Mouse (Mus musculus): ENCODE measurements around the gene Gm38431. TPM values are rescaled to one million over a fixed set of nuclear protein-coding genes. Genes with fewer than 3 reads are reported as not detected.
"Not testable (repeated sequence)": the region's sequence is repeated elsewhere in the genome, so short reads cannot be mapped to it uniquely, and the experiment has no call there.

Gene Gm38431
- polyA plus RNA-seq, 1 experiment from 2014 or later, result 3.1 TPM

- H3K4me1 ChIP-seq (ENCODE audit: control insufficient read depth, insufficient read depth, low read length), result peaks cover 6% of the 10 kb centered on the region; the same call in 1 of the 2 replicates
- no peak overlapping the region for H3K27ac ChIP-seq (ENCODE audit: low read depth, low read length)
- peak overlapping the region; percentile 70 for H3K4me3 ChIP-seq (ENCODE audit: low read length)
- 10% methylated on average over 4 of the region's 4 CpGs for WGBS
- peak overlapping the region; percentile 82 for H3K9ac ChIP-seq (ENCODE audit: low read depth, low read length)
- ATAC-seq (ENCODE audit: low FRiP score, low TSS enrichment), result peak; percentile 24
- peak overlapping the region; percentile 63 for H3K4me2 ChIP-seq (replicated peaks; ENCODE audit: low read depth, low read length)
- peaks cover 40% of the 10 kb centered on the region for H3K36me3 ChIP-seq (ENCODE audit: control insufficient read depth, insufficient read depth, low read length)
- H3K9me3 ChIP-seq (ENCODE audit: control insufficient read depth, low read length), result no peaks in the 10 kb centered on the region
- H3K27me3 ChIP-seq (ENCODE audit: control insufficient read depth, insufficient read depth, low read length), result no peaks in the 10 kb centered on the region
These were observed 19.2 kb downstream of the Gm38431 start for GRCm38 (mm10) chr9:21072641-21073040.

- H3K36me3 ChIP-seq (ENCODE audit: control insufficient read depth, insufficient read depth, low read length), result peaks cover 49% of the 10 kb centered on the region
These were observed 24.7 kb downstream of the Gm38431 start, which contains the start of gene Zglp1 for GRCm38 (mm10) chr9:21067006-21067684. TSS of gene Zglp1 (minus strand) at chr9:21067093.

GRCm38 (mm10) chr9:21062928-21063327, 28.9 kb downstream of the Gm38431 start:
- Histone ChIP-seq H3K4me2 (replicated peaks; ENCODE audit: low read depth, low read length) (no peak overlapping the region), H3K9me3 (ENCODE audit: control insufficient read depth, low read length) (no peaks in the 10 kb centered on the region), H3K9ac (ENCODE audit: low read depth, low read length) (no peak overlapping the region), H3K27ac (ENCODE audit: low read depth, low read length) (no peak overlapping the region), H3K27me3 (ENCODE audit: control insufficient read depth, insufficient read depth, low read length) (no peaks in the 10 kb centered on the region), H3K36me3 (ENCODE audit: control insufficient read depth, insufficient read depth, low read length) (peaks cover 38% of the 10 kb centered on the region), H3K4me1 (ENCODE audit: control insufficient read depth, insufficient read depth, low read length) (no peaks in the 10 kb centered on the region), H3K4me3 (ENCODE audit: low read length) (no peak overlapping the region)
- ATAC-seq (ENCODE audit: low FRiP score, low TSS enrichment), result no peak
- 85% methylated on average over 2 of the region's 2 CpGs for WGBS

More at GRCm38 (mm10) chr9:21067006-21067684, 24.7 kb downstream of the Gm38431 start, which contains the start of gene Zglp1:
- H3K27ac ChIP-seq (ENCODE audit: low read depth, low read length), result no peak within 1 kb of the TSS
- peaks cover 2% of the 10 kb centered on the region; the same call in 1 of the 2 replicates for H3K4me1 ChIP-seq (ENCODE audit: control insufficient read depth, insufficient read depth, low read length)
- no peak for ATAC-seq (ENCODE audit: low FRiP score, low TSS enrichment)
- no peaks in the 10 kb centered on the region for H3K9me3 ChIP-seq (ENCODE audit: control insufficient read depth, low read length)
- no peak within 1 kb of the TSS for H3K9ac ChIP-seq (ENCODE audit: low read depth, low read length)
- 86% methylated on average over 26 of the region's 27 CpGs for WGBS
- H3K4me2 ChIP-seq (replicated peaks; ENCODE audit: low read depth, low read length), result no peak within 1 kb of the TSS
- no peaks in the 10 kb centered on the region for H3K27me3 ChIP-seq (ENCODE audit: control insufficient read depth, insufficient read depth, low read length)
- no peak within 1 kb of the TSS for H3K4me3 ChIP-seq (ENCODE audit: low read length)

- Histone ChIP-seq H3K9me3 (ENCODE audit: control insufficient read depth, low read length) (no peaks in the 10 kb centered on the region), H3K27ac (ENCODE audit: low read depth, low read length) (no peak overlapping the region), H3K4me3 (ENCODE audit: low read length) (no peak overlapping the region), H3K4me2 (replicated peaks; ENCODE audit: low read depth, low read length) (no peak overlapping the region), H3K36me3 (ENCODE audit: control insufficient read depth, insufficient read depth, low read length) (no peaks in the 10 kb centered on the region), H3K27me3 (ENCODE audit: control insufficient read depth, insufficient read depth, low read length) (no peaks in the 10 kb centered on the region), H3K4me1 (ENCODE audit: control insufficient read depth, insufficient read depth, low read length) (no peaks in the 10 kb centered on the region), H3K9ac (ENCODE audit: low read depth, low read length) (no peak overlapping the region)
- ATAC-seq (ENCODE audit: low FRiP score, low TSS enrichment), result no peak
- WGBS, result 62% methylated on average over 10 of the region's 10 CpGs
These were observed 40.2 kb downstream of the Gm38431 start for GRCm38 (mm10) chr9:21051578-21051977.

DNA sequence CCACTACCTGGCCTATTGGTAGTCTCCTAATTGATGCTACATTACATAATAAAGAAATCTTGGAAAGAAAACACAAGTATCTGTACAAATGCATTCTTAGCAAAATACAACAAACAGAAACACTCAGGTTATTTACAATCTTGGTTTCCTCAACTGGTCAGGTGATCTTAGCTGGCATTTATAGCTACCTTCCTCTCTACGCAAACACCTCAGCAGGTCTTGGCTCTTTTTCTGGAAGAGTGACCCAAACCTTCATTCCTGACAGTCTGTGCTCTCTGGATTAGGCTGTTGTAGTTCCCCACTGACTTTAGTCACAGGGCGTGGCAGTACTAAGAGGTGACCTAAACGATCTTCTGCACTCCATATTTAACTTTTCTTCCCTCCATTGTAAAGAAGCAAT, 46.6 kb downstream of the Gm38431 start:
- no peaks in the 10 kb centered on the region for H3K36me3 ChIP-seq (ENCODE audit: control insufficient read depth, insufficient read depth, low read length)
- no peak for ATAC-seq (ENCODE audit: low FRiP score, low TSS enrichment)
- H3K27me3 ChIP-seq (ENCODE audit: control insufficient read depth, insufficient read depth, low read length), result no peaks in the 10 kb centered on the region
- no peak overlapping the region for H3K27ac ChIP-seq (ENCODE audit: low read depth, low read length)
- no peak overlapping the region for H3K4me2 ChIP-seq (replicated peaks; ENCODE audit: low read depth, low read length)
- no peaks in the 10 kb centered on the region for H3K9me3 ChIP-seq (ENCODE audit: control insufficient read depth, low read length)
- H3K4me1 ChIP-seq (ENCODE audit: control insufficient read depth, insufficient read depth, low read length), result no peaks in the 10 kb centered on the region
- H3K9ac ChIP-seq (ENCODE audit: low read depth, low read length), result no peak overlapping the region
- no peak overlapping the region for H3K4me3 ChIP-seq (ENCODE audit: low read length)
- WGBS, result 81% methylated on average over 3 of the region's 3 CpGs

DNA sequence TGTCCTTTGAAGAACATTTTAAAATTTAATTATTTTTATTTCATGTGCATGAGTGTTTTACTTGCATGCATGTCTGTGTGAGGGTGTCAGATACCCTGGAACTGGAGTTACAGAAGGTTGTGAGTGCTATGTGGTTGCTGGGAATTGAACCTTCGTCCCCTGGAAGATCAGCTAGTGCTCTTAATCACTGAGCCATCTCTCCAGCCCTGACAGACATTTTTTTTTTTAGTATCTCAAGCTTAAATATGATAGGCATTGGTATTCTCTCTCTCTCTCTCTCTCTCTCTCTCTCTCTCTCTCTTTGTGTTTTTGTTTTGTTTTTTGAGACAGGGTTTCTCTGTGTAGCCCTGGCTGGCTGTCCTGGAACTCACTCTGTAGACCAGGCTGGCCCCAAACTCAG, 47.0 kb downstream of the Gm38431 start:
- H3K27me3 ChIP-seq (ENCODE audit: control insufficient read depth, insufficient read depth, low read length); H3K36me3 ChIP-seq (ENCODE audit: control insufficient read depth, insufficient read depth, low read length); H3K27ac ChIP-seq (ENCODE audit: low read depth, low read length); H3K9ac ChIP-seq (ENCODE audit: low read depth, low read length); H3K4me1 ChIP-seq (ENCODE audit: control insufficient read depth, insufficient read depth, low read length); ATAC-seq (ENCODE audit: low FRiP score, low TSS enrichment); H3K4me3 ChIP-seq (ENCODE audit: low read length); H3K9me3 ChIP-seq (ENCODE audit: control insufficient read depth, low read length); H3K4me2 ChIP-seq (replicated peaks; ENCODE audit: low read depth, low read length): not testable (repeated sequence)
- 83% methylated on average over 1 of the region's 1 CpGs for WGBS

DNA sequence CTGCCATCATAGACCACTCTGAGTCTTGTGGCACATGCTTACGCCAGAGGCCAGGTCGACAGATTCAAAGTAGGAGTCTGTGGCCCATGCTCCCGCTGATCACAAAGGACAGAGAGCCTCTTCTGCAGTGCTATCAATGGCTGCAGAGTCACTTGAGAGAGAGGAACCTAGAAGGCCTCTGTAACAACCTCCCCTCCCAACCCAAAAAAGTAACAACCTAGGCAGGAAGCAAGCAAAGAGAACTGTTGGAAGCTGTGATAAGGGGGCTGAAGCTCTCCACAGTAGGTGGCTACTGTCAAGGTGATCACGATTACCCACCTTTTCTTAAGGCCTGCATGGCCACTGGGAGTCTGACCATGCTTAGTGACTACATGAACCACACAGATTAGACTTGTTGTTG, 48.2 kb downstream of the Gm38431 start:
- no peaks in the 10 kb centered on the region for H3K4me1 ChIP-seq (ENCODE audit: control insufficient read depth, insufficient read depth, low read length)
- H3K9ac ChIP-seq (ENCODE audit: low read depth, low read length), result no peak overlapping the region
- no peak overlapping the region for H3K4me2 ChIP-seq (replicated peaks; ENCODE audit: low read depth, low read length)
- no peaks in the 10 kb centered on the region for H3K36me3 ChIP-seq (ENCODE audit: control insufficient read depth, insufficient read depth, low read length)
- ATAC-seq (ENCODE audit: low FRiP score, low TSS enrichment), result no peak
- H3K27ac ChIP-seq (ENCODE audit: low read depth, low read length), result no peak overlapping the region
- no peak overlapping the region for H3K4me3 ChIP-seq (ENCODE audit: low read length)
- 80% methylated on average over 4 of the region's 4 CpGs for whole genome bisulfite sequencing
- H3K27me3 ChIP-seq (ENCODE audit: control insufficient read depth, insufficient read depth, low read length), result peaks cover 6% of the 10 kb centered on the region; the same call in 1 of the 2 replicates
- no peaks in the 10 kb centered on the region for H3K9me3 ChIP-seq (ENCODE audit: control insufficient read depth, low read length)

- H3K4me1 ChIP-seq (ENCODE audit: control insufficient read depth, insufficient read depth, low read length), result peaks cover 10% of the 10 kb centered on the region
These were observed 50.5 kb downstream of the Gm38431 start for GRCm38 (mm10) chr9:21041308-21041707.

GRCm38 (mm10) chr9:21039779-21040178, 52.0 kb downstream of the Gm38431 start:
- Histone ChIP-seq H3K4me1 (ENCODE audit: control insufficient read depth, insufficient read depth, low read length) (peaks cover 16% of the 10 kb centered on the region), H3K4me2 (replicated peaks; ENCODE audit: low read depth, low read length) (no peak overlapping the region), H3K9me3 (ENCODE audit: control insufficient read depth, low read length) (no peaks in the 10 kb centered on the region), H3K27ac (ENCODE audit: low read depth, low read length) (no peak overlapping the region), H3K36me3 (ENCODE audit: control insufficient read depth, insufficient read depth, low read length) (no peaks in the 10 kb centered on the region), H3K9ac (ENCODE audit: low read depth, low read length) (no peak overlapping the region), H3K4me3 (ENCODE audit: low read length) (no peak overlapping the region), H3K27me3 (ENCODE audit: control insufficient read depth, insufficient read depth, low read length) (peaks cover 44% of the 10 kb centered on the region)
- 75% methylated on average over 3 of the region's 3 CpGs for WGBS
- ATAC-seq (ENCODE audit: low FRiP score, low TSS enrichment), result no peak

More at GRCm38 (mm10) chr9:21041308-21041707, 50.5 kb downstream of the Gm38431 start:
- Histone ChIP-seq H3K27ac (ENCODE audit: low read depth, low read length) (no peak overlapping the region), H3K9ac (ENCODE audit: low read depth, low read length) (no peak overlapping the region), H3K27me3 (ENCODE audit: control insufficient read depth, insufficient read depth, low read length) (peaks cover 28% of the 10 kb centered on the region), H3K4me3 (ENCODE audit: low read length) (no peak overlapping the region), H3K9me3 (ENCODE audit: control insufficient read depth, low read length) (no peaks in the 10 kb centered on the region), H3K4me2 (replicated peaks; ENCODE audit: low read depth, low read length) (no peak overlapping the region), H3K36me3 (ENCODE audit: control insufficient read depth, insufficient read depth, low read length) (no peaks in the 10 kb centered on the region)
- 35% methylated on average over 4 of the region's 4 CpGs for WGBS
- ATAC-seq (ENCODE audit: low FRiP score, low TSS enrichment), result no peak

Data from kidney, embryonic 14.5 days (tissue).